Mouse (Mus musculus): ENCODE measurements at regions not wholly inside any gene's neighbourhood (a gene's known extent, or its start where the extent isn't known, plus 50 kb on each side); places are given as distances from the start of the nearest gene placed in this dataset.
A peak's percentile ranks its signal among the peaks of the same experiment; 100 is the strongest.
"Not testable (repeated sequence)": the region's sequence is repeated elsewhere in the genome, so short reads cannot be mapped to it uniquely, and the experiment has no call there.

DNA sequence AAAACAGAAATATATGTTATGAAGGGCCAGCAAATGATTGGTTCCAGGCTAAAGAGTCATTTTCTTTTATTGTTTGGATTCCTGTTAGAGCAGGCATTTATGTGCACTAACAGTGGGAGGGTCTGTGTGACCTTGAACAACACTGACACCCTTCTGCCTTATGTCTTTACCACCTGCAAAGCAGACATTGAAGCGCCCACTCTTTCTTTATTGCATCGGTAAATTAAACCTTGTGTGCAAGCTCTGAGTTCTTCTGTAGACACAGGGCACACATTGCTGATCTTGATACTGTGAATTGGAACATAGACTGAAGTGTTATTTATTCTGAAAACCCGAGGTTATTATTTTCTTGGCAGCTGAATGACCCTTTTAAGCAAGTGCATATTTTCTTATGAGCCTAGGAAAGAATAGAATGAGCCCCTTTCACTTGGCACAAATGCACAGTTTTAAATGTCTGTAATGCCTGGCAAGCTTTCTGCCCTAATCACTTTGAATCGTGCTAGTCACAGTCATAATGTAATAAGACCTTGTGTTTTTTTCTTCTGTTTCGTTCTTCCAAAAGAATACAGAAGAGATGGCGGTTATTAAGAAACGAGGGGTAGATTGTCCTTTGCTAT, 125.1 kb upstream of the Cobl start:
- DNase-seq (ENCODE audit: low read depth, low spot score) = no peak

DNA sequence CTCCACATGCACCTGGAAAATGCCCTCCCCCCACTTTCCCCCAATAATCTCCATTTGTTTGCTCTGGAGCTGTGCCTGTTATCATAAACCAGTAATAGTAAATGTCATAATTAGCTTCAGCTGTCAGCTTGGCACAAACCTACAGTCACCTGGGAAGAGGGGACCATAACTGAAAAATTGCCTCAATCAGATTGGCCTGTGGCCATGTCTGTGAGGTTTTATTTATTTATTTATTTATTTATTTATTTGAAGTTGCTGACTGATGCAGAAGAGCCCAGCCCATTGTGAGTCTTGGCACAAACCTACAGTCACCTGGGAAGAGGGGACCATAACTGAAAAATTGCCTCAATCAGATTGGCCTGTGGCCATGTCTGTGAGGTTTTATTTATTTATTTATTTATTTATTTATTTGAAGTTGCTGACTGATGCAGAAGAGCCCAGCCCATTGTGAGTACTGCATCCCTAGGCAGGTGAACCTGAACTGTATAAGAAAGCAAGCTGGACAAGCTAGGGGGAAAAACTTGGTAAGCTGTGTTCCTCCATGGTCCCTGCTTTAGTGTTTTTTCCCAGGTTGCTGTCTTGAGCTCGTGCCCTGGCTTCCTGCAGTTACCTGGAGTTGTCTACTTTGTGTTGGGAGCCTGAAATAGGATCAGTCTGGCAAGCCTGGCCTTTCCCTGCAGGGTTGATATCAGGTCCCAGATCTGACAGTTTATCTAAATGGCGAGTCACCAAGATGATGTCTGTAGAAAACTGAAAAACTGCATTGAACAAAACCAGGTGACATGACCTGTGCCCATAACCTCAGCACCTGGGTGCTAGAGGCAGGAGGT, 120.3 kb upstream of the Cobl start:
- not testable (repeated sequence) for DNase-seq (ENCODE audit: low read depth, low spot score)

DNA sequence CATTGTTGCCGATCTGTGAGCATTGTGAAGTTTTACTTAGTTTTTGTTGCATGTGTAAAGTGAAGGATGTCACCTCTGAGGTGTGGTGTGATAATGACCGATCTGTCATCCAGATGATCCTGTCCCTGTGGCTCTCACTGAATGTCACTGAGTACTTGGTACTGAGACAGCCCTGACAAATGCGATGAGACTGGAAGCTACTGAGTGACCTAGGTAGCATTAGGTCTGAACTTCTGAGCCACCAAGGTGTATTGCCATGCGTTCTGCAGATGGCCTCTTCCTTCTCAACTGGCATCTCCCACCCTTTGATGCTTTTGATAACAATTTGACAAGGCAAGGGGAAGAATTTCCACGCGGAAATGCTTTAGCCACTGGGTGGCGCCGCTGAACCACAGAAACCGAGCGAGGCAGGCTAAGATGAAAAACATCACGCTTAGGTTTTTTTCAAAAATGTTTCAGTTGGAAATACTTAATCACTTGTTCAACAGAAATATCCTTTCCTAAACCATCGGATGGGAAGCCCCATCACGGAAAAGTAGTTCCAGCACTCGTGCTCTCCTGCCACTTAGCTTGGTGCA, 114.3 kb upstream of the Cobl start:
- DNase-seq (ENCODE audit: low read depth, low spot score) = peak; percentile 36

DNA sequence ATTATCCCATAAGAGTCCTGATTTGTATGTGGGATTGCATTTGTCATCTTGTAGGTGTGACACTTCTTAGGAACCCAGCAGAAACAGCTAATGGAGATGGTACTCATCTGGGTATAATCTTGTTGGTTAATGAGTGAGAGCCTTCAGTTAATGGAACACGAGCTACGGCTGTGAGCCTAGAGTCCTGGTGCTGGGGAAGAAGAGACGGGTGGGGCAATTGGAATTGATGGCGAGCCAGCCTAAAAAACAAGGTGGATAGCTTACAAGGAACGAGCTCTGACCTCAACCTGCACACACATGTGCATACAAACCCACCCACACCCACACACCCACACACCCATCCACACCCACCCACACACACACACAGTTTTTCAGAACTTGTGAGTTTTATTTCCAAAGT, 94.9 kb upstream of the Cobl start:
- no peak for DNase-seq (ENCODE audit: low read depth, low spot score)

DNA sequence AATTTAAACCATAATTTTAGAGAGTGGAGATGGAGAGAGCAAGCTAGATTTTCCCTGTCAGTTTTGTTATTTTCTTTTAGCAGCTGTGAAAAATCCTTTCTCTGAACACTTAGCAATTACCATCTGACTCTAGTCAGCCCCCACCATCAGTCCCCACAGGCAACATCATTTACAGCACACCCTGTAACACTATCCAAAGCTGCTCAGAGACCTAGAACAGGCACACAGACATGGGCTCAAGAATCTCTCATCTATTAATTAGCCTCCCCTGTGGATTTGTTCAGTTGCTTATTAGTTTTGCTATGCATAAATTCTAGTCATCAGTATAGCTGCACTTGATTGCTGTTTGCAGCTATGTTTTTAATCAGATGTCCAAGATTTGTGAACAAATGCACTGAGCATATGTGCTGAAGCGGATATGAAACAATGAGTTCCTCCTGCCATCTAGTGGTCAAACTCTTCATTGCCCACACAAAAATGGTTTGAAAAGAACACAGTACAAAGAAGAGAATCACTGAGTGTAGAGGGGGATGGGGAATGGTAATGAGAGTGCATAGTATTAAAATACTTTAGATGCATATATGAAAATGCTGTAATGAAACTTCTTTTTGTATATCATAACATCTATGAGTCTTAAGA, 94.4 kb upstream of the Cobl start:
- DNase-seq (ENCODE audit: low read depth, low spot score) = peak; percentile 57

DNA sequence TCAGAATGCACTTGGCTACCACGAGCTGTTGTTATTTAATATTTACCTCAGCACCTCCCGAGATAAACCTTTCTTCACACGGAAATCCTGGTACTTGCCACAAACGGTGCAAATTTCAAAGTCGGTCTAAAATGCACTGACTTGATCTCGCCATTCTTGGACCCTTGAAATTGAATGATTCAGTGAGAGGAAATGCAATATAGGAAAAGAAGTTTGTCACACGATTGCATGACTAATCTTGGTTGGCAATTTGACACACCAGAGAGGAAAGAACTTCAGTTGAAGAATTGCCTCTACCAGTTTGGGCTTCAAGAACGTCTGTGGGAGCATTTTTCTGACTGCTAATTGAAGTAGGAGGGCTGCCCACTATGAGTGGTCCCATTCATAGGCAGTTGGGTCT, 93.4 kb upstream of the Cobl start:
- no peak for DNase-seq (ENCODE audit: low read depth, low spot score)

DNA sequence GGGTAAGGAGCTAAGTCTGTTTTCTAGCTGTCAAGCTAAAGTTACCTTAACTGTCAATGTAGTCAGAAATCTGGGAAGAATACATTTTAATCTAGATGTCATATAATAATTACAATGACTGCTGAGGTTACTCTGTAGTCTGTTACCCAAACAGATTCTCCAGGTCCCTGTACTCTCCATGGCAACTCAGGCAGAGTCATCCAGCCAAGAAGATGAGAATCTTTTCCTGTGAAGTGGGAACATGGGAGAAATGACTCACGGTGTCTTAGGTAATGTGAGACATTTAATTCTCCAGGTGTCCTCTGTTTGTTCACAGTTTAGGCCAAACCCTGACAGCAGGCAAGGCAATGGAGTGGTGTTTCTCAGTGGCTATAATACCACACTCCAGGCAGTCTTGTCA, 81.0 kb upstream of the Cobl start:
- DNase-seq (ENCODE audit: low read depth, low spot score) = no peak

DNA sequence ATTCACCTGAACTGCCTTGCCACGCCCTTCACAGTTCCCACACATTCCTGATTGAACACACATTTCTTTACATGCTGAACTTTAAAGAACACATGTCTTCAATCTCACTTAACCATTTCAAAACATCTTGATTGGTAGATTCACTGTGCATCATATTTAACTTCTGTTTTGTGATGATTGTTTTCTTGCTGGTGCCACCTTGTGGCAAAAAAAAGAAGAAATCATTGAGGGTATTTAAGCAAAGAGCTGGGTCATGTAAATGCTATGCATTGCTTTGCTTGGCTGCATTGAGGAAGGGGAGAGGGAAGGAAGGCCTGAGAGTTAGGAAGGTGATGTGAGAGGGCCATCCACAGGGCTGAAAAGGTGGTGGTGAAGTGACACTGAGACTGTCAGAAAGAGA, 78.3 kb upstream of the Cobl start:
- DNase-seq (ENCODE audit: low read depth, low spot score) = no peak

DNA sequence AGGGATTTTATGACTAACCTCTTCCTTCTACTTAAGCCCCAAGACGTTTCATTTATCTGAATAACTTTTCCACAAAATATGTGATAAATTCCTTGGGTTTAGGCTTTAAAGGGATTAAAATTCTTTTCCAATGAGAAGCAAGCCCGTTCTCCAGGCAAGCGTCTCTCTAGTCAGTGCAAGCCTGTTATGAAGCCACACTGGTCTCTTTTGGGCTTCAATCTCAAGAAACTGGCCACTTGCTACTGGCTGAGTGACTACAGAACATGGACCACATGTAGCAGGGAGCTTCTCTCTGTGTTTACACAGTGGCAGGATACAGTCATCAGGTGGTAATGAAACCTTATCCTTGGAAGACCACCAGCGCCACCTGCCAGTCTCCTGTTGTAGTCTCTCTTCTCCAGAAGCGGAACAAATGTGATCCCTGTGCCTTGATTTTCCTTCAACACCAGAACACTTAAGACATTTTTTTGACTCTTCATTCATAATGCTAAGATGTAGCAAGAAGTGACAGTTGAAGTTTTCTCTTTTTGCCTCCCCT, 75.6 kb upstream of the Cobl start:
- no peak for DNase-seq (ENCODE audit: low read depth, low spot score)

DNA sequence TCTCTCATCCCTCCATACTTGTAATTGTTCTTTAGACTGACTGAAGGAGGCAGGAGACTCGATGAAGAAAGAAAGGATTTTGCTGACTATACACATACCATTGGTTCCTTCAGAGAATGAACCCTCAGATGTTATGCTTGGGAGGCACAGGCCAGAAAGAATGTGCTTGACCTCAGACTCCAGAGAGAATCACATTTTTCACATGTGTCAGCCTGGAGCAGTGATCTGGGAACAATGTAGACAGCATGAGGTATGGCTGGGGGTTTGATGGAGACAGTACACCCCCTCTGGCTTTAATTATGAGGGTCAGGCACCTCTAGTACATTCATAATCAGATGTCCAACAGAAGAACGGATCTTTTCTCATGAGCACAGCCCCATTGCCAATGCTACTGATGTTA, 70.3 kb upstream of the Cobl start:
- peak; percentile 29 for DNase-seq (ENCODE audit: low read depth, low spot score)

DNA sequence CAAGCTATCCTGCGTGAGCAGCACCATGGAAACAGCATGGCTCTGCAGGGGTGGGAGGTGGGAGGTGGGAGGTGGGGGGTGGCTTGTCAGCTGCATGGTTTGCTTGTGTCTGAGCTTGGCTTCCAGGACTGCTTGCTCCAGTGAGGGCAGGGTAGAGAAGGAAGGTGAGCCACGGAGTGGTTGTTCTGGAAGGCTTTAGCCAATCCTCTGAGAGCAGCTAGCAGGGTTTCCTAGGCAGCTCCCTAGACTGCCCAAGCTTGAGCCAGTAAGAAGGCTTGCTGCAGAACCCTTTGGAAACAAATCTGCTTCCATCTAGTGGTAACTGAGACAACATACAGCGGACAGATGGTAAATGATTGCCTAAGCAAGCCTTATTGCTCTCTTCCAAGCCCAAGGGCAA, 67.5 kb upstream of the Cobl start:
- peak; percentile 36 for DNase-seq (ENCODE audit: low read depth, low spot score)

DNA sequence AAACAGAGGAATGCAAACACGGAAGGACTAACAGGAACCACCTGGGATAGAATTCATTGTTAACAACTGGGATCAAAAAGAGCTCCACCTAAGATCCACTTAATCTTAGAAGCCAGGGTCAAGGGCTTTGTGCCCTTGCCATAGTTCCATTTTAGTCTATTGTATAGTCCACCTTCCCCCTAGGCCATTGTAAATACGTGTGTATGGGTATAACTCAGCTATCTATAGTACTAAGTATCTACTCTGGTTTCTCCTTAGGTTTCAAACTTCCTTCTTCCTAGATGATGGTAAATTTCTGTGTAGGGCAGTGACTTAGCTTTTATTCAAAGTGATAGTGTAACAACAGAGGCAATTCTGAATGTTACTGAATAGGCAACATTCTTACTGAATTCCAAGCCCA, 57.3 kb upstream of the Cobl start:
- DNase-seq (ENCODE audit: low read depth, low spot score) = not testable (repeated sequence)

DNA sequence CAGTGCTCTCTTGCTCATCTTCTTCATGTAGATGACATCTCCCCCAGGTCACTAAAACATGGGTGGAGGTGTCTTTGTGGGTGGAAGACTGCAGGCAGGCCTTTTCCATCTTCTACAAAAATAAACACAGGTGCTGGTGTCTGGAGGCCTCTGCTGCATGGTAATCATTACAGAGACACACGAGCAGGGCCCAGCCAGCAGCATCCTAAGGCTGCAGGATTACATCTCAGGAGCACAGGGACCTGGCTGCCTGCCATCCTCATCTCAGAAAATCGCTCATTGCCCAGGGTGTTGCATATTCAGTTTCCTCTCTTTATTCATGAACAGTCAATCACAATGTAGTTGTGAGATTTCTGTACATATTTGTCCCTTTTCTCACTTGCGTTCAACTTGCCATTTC, 56.5 kb upstream of the Cobl start:
- DNase-seq (ENCODE audit: low read depth, low spot score) = no peak

DNA sequence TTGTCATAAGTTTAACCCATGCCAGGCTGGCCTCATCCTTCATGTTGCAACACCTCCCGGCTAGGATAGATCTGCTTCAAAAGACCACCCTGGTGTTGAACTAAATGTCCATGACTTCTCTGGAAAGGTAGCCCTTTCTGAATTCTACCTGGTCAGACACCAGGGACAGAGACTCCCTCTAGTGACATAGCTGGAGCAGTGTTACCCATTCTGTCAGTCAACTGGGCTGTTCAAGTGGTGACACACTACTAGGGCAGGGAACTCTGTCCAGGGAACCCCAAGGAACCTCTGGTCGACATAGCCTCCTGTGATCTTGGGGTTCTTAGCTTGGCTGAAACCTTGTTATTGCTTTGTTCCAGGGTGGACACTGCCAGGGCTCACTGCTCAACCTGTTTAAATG, 51.6 kb upstream of the Cobl start:
- no peak for DNase-seq (ENCODE audit: low read depth, low spot score)
